Mouse (Mus musculus): ENCODE data around the gene Polh. TPM values are rescaled to one million over a fixed set of nuclear protein-coding genes. Genes with fewer than 3 reads are reported as not detected.

The Polh gene
- 12.6 and 13.6 TPM in 2 replicates for polyA plus RNA-seq (2016; fragmentation: Nextera tagmentation; extraction: Ambion mirVana)

DNA sequence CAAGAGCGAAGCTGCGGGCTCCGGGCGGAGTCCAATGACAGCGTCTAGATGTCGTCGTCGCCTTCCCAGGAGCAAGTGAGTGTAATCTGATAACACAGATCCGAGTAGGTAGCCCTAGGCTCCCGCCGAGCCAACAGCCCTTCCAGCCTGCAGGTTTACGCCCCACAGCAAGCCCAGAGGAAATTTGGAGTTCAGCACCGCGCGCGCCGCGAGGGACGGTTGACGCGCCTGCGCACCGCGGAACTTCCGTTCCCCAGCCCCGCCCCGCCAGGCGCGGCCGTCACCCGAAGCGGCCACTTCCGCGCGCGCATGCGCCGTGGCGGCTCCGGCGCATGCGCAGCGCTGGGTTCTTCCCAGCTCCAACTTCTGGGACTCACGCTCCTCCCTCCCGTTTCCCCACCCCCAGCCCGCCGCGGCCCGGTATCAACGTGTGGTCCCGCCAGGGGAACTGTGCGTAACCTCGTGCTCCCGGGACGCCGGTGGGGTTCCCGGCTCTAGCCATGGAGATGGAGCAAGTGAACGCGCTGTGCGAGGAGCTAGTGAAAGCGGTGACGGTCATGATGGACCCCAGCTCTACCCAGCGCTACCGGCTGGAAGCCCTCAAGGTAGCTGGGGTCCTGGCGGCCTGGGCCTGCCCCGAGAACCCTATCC is at the start of gene Polh, which contains the start of gene Xpo5:
Polh (minus strand) TSS at position 225 of the 651 bp plus-strand sequence.
Xpo5 (plus strand) TSS at position 362 of the 651 bp plus-strand sequence.
- Histone ChIP-seq H3K4me3 (peak within 1 kb of the TSS; percentile 92), H3K9me3 (replicated peaks) (no peaks in the 10 kb centered on the region), H3K27me3 (ENCODE audit: low read depth, poor library complexity, severe bottlenecking) (no peaks in the 10 kb centered on the region), H3K27ac (replicated peaks) (peak within 1 kb of the TSS; percentile 87), H3K36me3 (peaks cover 60% of the 10 kb centered on the region), H3K4me1 (peaks cover 33% of the 10 kb centered on the region)
- DNase-seq (ENCODE audit: low spot score), result peak; percentile 94
- under 1% methylated on average over 66 of the region's 66 CpGs for WGBS

DNA sequence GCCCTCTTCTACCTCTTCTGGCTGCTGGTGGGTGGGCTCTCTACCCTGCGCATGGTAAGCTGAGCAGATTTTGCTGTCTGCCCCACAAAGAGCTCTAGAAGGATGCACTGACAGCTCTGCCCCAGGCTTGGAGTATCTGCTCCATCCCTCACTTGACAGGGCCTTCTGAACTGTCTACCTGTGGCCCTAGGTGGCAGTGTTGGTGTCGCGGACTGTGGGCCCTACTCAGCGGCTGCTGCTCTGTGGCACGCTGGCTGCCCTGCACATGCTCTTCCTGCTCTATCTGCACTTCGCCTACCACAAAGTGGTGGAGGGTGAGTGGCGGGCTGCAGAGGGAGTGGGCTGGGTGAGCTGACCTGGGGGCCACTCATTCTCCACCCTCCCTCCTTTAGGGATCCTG is 48.7 kb upstream of the Polh start:
- Histone ChIP-seq H3K4me3 (0 out of 2 replicates have a peak overlapping the region, but pooled peaks have one; percentile 1), H3K9me3 (replicated peaks) (no peaks in the 10 kb centered on the region), H3K36me3 (peaks cover 47% of the 10 kb centered on the region), H3K27me3 (ENCODE audit: low read depth, poor library complexity, severe bottlenecking) (peaks cover 22% of the 10 kb centered on the region), H3K4me1 (peaks cover 51% of the 10 kb centered on the region), H3K27ac (replicated peaks) (no peak overlapping the region)
- no peak for DNase-seq (ENCODE audit: low spot score)
- 79% methylated on average over 7 of the region's 7 CpGs for WGBS

DNA sequence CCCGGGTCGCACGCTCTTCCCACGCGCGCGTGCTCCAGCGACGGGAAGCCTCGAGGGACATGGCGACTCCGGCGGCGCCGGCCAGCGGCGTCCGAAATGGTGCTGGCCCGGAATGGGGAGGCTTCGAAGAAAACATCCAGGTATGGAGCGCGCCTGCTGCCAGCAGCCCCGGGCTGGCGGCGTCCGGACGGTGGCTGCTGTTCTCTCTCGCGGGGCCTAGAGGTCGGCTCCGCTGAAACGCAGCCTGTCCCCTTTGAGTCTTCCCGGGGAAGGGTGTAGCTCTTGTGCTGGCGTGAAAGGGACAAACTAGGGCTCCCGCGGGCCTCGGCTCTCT is 45.7 kb upstream of the Polh start:
- peak overlapping the region; percentile 95 for H3K27ac ChIP-seq (replicated peaks)
- under 1% methylated on average over 37 of the region's 37 CpGs for WGBS
- H3K4me1 ChIP-seq, result peaks cover 25% of the 10 kb centered on the region
- no peak for DNase-seq (ENCODE audit: low spot score)
- H3K4me3 ChIP-seq, result peak overlapping the region; percentile 98
- H3K36me3 ChIP-seq, result peaks cover 75% of the 10 kb centered on the region
- H3K9me3 ChIP-seq (replicated peaks), result no peaks in the 10 kb centered on the region
- H3K27me3 ChIP-seq (ENCODE audit: low read depth, poor library complexity, severe bottlenecking), result no peaks in the 10 kb centered on the region

DNA sequence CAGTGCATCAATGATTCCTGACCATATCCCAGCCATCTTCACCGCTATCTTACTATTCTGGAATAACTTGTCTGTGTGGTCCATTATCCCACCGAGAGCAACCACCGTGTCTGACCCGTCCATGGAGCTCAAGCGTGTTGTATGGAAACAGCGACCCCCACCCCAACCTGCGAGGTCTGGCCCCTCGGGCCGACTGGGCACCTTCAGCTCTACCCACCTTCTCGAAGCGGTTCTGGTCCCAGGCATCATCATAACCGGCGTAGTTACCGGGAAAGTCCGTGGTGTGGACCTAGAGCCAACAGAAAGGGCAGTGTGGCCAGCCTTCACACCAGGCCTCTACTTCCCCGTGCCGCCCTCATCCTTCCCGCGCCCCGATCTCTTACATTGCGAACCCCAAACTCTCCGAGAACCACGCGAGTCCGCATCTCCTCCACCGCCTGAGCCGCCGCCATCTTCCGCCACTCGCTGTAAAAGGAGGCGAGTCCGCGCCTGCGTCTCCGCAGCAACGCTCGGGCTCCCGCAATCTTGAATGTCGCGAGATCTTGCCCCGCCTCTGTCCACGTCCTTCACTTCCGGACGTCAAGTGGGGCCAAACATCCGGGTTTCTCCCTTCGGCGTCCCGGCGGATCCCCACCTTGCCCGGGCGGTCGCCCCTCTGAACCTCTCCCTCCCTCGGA is 45.2 kb upstream of the Polh start, which contains the start of the genes Polr1c and Yipf3:
Polr1c (minus strand) TSS at position 543 of the 677 bp plus-strand sequence.
Yipf3 (plus strand) TSS at position 569 of the 677 bp plus-strand sequence.
- under 1% methylated on average over 53 of the region's 53 CpGs for WGBS
- Histone ChIP-seq H3K36me3 (peaks cover 78% of the 10 kb centered on the region), H3K4me3 (peak within 1 kb of the TSS; percentile 98), H3K4me1 (peaks cover 23% of the 10 kb centered on the region), H3K27me3 (ENCODE audit: low read depth, poor library complexity, severe bottlenecking) (no peaks in the 10 kb centered on the region), H3K9me3 (replicated peaks) (no peaks in the 10 kb centered on the region), H3K27ac (replicated peaks) (peak within 1 kb of the TSS; percentile 95)
- DNase-seq (ENCODE audit: low spot score), result peak; percentile 94

DNA sequence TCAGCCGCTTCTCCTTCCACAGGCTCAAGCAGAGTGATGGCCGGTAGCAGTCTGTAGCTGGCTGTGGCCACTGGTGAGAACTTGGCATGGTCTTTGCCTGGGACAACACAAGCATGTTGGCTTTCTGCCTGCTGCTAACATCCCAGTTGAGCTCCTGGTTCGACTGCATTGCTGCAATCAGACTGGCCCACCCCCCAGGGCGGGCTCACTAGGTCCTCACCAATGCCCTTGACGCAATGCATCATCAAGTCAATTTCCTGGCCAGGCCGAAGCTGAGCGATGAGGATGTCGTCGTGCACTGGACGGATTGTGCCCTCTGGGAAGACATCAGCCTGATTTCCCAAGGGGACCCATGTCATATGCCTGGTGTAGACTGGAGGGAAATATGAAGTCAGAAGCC is 42.1 kb upstream of the Polh start:
- H3K9me3 ChIP-seq (replicated peaks), result no peaks in the 10 kb centered on the region
- no peak for DNase-seq (ENCODE audit: low spot score)
- no peak overlapping the region for H3K27ac ChIP-seq (replicated peaks)
- no peaks in the 10 kb centered on the region for H3K27me3 ChIP-seq (ENCODE audit: low read depth, poor library complexity, severe bottlenecking)
- peaks cover 23% of the 10 kb centered on the region for H3K4me1 ChIP-seq
- H3K36me3 ChIP-seq, result peaks cover 78% of the 10 kb centered on the region
- WGBS, result 91% methylated on average over 10 of the region's 10 CpGs
- H3K4me3 ChIP-seq, result no peak overlapping the region; the same call in 1 of the 2 replicates

DNA sequence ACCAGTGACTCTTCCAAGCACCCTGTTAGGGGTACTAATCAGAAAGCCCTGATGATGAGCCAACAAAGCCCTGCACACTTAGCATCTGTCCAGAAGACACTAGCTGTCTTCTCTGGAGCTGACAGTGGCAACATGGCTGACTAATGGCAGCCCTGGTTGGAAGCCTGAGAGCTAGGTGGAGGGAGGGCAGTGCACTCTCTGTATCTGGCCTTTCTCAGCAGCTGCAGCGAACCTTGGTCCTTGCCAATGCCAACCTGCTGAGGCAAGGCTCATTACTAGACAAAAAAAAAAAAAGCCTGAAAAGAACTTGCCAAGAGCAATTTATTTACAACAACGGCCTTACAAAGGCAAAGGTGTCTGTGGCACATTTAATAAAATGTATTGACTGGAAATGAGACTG is 41.2 kb upstream of the Polh start:
- no peak for DNase-seq (ENCODE audit: low spot score)
- H3K9me3 ChIP-seq (replicated peaks), result no peaks in the 10 kb centered on the region
- no peaks in the 10 kb centered on the region for H3K27me3 ChIP-seq (ENCODE audit: low read depth, poor library complexity, severe bottlenecking)
- H3K4me3 ChIP-seq, result no peak overlapping the region
- H3K27ac ChIP-seq (replicated peaks), result no peak overlapping the region
- peaks cover 14% of the 10 kb centered on the region for H3K4me1 ChIP-seq
- WGBS, result 84% methylated on average over 2 of the region's 2 CpGs
- peaks cover 82% of the 10 kb centered on the region for H3K36me3 ChIP-seq

DNA sequence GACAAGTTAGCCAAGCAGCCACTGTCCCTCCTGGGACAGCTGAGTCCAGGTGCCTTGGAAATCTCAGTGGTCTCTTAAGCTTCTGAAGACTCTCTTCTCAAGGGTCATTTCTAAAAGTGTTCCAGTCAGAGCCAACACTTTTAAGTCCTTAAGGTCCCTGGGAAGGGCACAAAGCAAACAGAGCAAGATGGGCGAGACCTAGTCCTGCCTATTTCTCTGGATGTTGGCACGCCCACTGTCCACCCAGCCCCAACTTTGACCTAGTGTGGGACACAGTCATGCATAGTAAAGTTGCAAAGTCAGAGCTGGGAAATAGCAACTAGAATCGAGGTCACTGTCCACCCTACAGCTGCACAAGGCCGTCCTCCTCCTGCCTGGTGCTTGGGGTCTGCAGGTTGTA is 40.5 kb upstream of the Polh start:
- Histone ChIP-seq H3K27me3 (ENCODE audit: low read depth, poor library complexity, severe bottlenecking) (no peaks in the 10 kb centered on the region), H3K9me3 (replicated peaks) (no peaks in the 10 kb centered on the region), H3K4me1 (peaks cover 8% of the 10 kb centered on the region), H3K27ac (replicated peaks) (no peak overlapping the region), H3K36me3 (peaks cover 88% of the 10 kb centered on the region), H3K4me3 (no peak overlapping the region)
- WGBS, result 87% methylated on average over 4 of the region's 4 CpGs
- DNase-seq (ENCODE audit: low spot score), result no peak

DNA sequence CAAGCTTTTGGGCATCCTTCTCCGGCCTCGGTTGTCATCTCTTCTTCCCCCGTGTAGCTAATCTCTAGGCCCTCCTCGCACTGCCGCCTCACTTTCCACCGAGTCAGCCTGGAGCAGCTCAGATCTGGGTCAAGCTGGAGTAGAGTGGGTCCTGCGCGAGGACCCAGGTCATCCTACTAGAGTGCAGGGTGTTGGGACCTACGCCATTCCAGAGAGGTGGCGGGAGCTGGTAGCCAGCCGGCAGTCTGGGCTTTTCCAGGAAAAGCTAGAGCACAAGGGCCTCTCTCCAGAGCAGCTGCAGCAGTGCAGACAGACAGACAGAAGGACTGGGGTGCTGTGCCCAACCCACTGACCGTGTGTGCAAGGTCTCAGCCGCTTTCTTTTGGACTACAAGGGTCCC is 39.8 kb upstream of the Polh start:
- H3K4me1 ChIP-seq, result peaks cover 8% of the 10 kb centered on the region
- DNase-seq (ENCODE audit: low spot score), result no peak
- no peak overlapping the region for H3K27ac ChIP-seq (replicated peaks)
- H3K4me3 ChIP-seq, result no peak overlapping the region
- 89% methylated on average over 13 of the region's 13 CpGs for WGBS
- no peaks in the 10 kb centered on the region for H3K9me3 ChIP-seq (replicated peaks)
- H3K36me3 ChIP-seq, result peaks cover 95% of the 10 kb centered on the region
- H3K27me3 ChIP-seq (ENCODE audit: low read depth, poor library complexity, severe bottlenecking), result no peaks in the 10 kb centered on the region

DNA sequence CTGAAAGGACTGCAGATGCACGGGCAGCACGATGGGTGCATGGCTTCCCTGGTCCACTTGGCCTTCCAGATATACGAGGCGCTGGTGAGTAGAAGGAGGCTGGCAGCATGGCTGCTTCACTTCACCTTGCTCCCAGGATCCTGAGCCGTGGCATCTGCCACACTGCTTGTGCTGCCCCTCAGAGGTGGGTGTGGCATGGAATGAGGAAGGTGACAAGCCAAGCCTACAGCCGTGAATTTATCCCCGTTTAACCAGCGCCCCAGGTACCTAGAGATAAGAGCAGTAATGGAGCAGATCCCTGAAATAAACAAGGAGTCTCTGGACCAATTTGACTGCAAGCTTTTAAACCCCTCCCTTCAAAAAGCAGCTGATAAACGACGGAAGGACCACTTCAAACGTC is 39.0 kb upstream of the Polh start:
- WGBS, result 82% methylated on average over 11 of the region's 11 CpGs
- H3K36me3 ChIP-seq, result peaks cover 100% of the 10 kb centered on the region

DNA sequence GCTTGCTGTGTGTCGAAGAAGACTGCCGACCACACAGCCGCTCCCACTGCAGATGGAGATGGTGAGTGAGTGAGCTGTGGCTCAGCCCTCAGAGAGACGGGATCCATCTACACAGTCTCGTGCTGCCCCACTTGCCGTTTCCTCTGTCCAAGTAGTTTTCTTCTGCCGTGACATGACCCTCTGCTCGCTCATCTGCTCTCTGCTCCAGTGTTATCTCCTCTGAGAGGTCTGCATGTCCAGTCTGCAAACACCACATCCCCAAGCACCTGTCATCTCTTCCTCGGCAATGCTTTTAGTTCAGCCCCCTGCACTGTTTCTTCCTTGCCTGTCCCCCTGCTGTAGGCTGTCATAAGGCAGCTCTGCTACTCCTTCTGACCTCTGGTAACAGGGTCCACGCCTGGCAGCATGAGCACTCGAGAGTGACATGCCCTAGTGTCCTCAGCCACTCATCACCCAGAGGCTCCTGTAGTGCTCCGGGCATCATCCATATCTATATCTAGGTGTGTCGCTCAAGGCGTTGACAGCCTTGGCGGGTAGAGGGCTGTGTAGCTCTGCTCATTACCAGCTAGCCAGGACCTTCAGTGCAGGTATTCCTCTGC is 37.2 kb upstream of the Polh start:
- no peak for DNase-seq (ENCODE audit: low spot score)

More for the DNA sequence above, 39.0 kb upstream of the Polh start:
- Histone ChIP-seq H3K4me3 (no peak overlapping the region), H3K27ac (replicated peaks) (no peak overlapping the region), H3K27me3 (ENCODE audit: low read depth, poor library complexity, severe bottlenecking) (no peaks in the 10 kb centered on the region), H3K4me1 (peaks cover 1% of the 10 kb centered on the region), H3K9me3 (replicated peaks) (no peaks in the 10 kb centered on the region)
- DNase-seq (ENCODE audit: low spot score), result no peak

DNA sequence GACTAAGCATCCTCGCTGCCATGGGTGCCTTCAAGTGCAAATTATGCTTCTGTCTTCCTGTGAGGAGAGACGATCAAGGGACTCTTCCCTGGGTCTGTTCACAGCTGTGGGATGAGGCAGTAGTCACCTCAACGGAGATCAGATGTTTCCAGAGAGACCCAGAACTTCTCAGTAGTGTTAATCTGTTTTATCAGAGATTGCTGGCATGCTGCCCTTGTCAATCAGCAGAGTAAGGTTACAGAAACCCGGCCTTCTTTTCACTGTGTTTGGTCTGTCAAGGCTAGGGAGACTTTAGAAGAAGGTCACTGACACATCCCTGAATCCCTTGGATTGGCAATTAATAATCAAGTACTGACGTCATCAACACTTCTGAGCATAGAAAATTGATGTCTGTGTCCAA is 35.0 kb upstream of the Polh start:
- 90% methylated on average over 5 of the region's 5 CpGs for WGBS
- no peaks in the 10 kb centered on the region for H3K4me1 ChIP-seq
- H3K36me3 ChIP-seq, result peaks cover 100% of the 10 kb centered on the region
- no peak for DNase-seq (ENCODE audit: low spot score)
- no peak overlapping the region for H3K27ac ChIP-seq (replicated peaks)
- H3K4me3 ChIP-seq, result no peak overlapping the region
- H3K9me3 ChIP-seq (replicated peaks), result no peaks in the 10 kb centered on the region
- H3K27me3 ChIP-seq (ENCODE audit: low read depth, poor library complexity, severe bottlenecking), result no peaks in the 10 kb centered on the region

More for the DNA sequence above, 37.2 kb upstream of the Polh start:
- 93% methylated on average over 15 of the region's 15 CpGs for WGBS
- Histone ChIP-seq H3K27ac (replicated peaks) (no peak overlapping the region), H3K27me3 (ENCODE audit: low read depth, poor library complexity, severe bottlenecking) (no peaks in the 10 kb centered on the region), H3K9me3 (replicated peaks) (no peaks in the 10 kb centered on the region), H3K36me3 (peaks cover 100% of the 10 kb centered on the region), H3K4me3 (no peak overlapping the region), H3K4me1 (no peaks in the 10 kb centered on the region)

DNA sequence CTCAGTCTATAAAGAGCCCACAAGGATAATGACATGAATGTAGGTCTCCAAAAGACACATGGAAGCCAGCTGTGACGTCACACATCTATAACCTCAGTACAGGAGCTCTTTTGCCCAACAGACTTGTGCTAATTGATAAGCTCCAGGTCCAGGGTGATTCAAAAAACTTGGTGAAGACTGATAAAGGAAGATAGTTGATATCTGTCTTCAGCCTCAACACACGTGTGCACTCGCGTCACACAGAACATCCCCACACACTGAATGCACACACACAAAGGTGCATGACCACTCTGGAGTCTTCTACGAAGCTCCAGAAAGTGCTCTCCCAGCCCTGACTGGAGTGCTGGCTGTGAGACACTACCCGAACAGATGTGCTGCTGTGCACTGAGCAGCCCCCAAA is 34.6 kb upstream of the Polh start:
- Histone ChIP-seq H3K27me3 (ENCODE audit: low read depth, poor library complexity, severe bottlenecking) (no peaks in the 10 kb centered on the region), H3K27ac (replicated peaks) (no peak overlapping the region), H3K36me3 (peaks cover 100% of the 10 kb centered on the region), H3K4me3 (no peak overlapping the region), H3K9me3 (replicated peaks) (no peaks in the 10 kb centered on the region), H3K4me1 (no peaks in the 10 kb centered on the region)
- 94% methylated on average over 6 of the region's 6 CpGs for WGBS
- no peak for DNase-seq (ENCODE audit: low spot score)

DNA sequence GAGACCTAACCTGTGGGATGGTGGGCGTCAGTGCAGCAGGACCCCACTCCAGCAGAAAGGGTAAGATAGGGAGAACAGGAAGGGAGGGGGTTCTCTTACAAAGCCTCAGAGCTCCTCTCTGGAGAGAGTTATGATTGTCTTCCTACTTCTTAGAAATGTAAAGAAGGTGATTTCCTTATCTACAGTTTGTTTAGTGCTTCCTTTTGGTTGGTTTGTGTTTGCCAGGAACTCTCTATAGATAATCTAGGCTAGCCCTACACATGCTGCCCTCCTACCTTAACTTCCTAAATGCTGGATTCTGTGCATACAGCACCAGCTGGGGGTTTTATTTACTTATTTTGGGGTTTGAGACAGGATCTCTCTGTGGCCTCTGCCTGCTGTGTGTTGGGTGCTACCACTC is 33.6 kb upstream of the Polh start:
- Histone ChIP-seq H3K27me3 (ENCODE audit: low read depth, poor library complexity, severe bottlenecking) (no peaks in the 10 kb centered on the region), H3K4me3 (no peak overlapping the region), H3K4me1 (no peaks in the 10 kb centered on the region), H3K27ac (replicated peaks) (no peak overlapping the region), H3K9me3 (replicated peaks) (no peaks in the 10 kb centered on the region), H3K36me3 (peaks cover 100% of the 10 kb centered on the region)
- DNase-seq (ENCODE audit: low spot score), result no peak
- WGBS, result 79% methylated on average over 1 of the region's 1 CpGs
